Mouse (Mus musculus) limb, embryonic 10.5 days (tissue): Measurements from ENCODE around the gene Srms. TPM values are rescaled to one million over a fixed set of nuclear protein-coding genes. Genes with fewer than 3 reads are reported as not detected.

Experiments used
- DNase-seq: peaks from one replicate; pipeline ENCODE4 v3.0.0-alpha.2; 2017; ENCODE audit warnings: low spot score
- H3K27ac ChIP-seq: fragments of 300-500 bp; sonication (generic); 2 replicates; pipeline ENCODE4 v1.5.1; 2016; ENCODE audit warnings: mild to moderate bottlenecking
- H3K27me3 ChIP-seq: fragments of 300-500 bp; sonication (generic); 2 replicates; pipeline ENCODE4 v1.6.1; 2016; ENCODE audit warnings: low read depth, mild to moderate bottlenecking; ENCODE audit not compliant: poor library complexity, severe bottlenecking
- H3K36me3 ChIP-seq: fragments of 300-500 bp; sonication (generic); 2 replicates; pipeline ENCODE4 v1.6.1; 2016; ENCODE audit warnings: mild to moderate bottlenecking, moderate library complexity
- H3K4me1 ChIP-seq: fragments of 300-500 bp; sonication (generic); 2 replicates; pipeline ENCODE4 v1.6.1; 2016
- H3K4me3 ChIP-seq: fragments of 300-500 bp; sonication (generic); 2 replicates; pipeline ENCODE4 v1.5.1; 2016; ENCODE audit warnings: mild to moderate bottlenecking, moderate library complexity
- H3K9me3 ChIP-seq: fragments of 300-500 bp; sonication (generic); replicated peaks from 2 replicates; pipeline ENCODE4 v1.6.1; 2016; ENCODE audit warnings: mild to moderate bottlenecking
- WGBS: fragments of 180-500 bp; shearing (Covaris S2); methylation state at CpG from one replicate; pipeline ENCODE4 v1.1.7; 2016; 5-methylcytosine and 5-hydroxymethylcytosine counted together
- polyA plus RNA-seq: library from polyadenylated mRNA; unstranded; fragments of >200 nt; fragmentation: Nextera tagmentation; extraction: Ambion mirVana; gene quantifications from 2 replicates; pipeline ENCODE4 v1.2.1, GENCODE M21; 2016

Gene Srms
- polyA plus RNA-seq, 1 experiment from 2014 or later: 1.6 TPM

DNA sequence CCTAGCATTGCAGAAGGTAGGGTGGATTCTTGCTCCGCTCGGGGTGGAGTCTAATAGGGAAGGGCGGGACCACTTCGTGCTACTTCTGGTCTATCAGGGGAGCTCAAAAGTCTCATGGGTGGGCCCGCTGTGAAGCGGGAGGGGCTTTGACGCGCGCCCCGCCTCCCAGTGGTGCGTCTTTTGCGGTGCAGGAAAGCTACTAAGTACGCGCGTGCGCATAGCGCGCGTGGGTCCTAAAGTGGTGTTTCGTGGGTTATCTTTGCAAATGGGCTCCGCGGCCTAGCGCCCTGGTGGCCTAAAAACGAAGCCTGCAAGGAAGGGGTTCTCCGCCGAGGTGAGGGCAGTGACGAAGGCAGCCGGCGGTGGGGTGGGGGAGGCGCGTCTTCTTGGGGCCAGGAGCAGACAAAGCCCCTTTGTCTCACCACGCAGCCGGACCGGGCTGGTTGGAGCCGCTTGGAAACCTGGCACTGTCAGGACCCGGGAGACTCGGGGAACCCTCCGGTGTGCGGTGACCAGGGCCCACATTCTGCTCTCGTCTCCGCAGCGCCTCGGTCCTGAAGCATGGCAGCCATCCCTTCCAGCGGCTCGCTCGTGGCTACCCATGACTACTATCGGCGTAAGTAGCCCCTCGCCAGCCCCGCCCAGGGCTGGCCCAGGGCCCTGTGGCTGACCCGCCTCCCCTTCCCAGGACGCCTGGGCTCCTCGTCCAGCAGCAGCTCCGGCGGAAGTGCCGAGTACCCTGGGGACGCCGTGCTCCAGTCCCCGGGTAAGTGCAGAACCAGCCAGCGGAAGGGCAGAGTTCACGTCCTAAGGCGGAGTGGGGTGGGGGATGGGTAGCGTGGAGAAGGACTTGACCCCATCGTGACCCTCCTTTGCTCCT lies 25.6 kb downstream of the Srms start, which contains the start of gene Ppdpf:
Gene Ppdpf, plus strand, starts transcription at position 127 of the 880 bp plus-strand sequence.
- DNase-seq: peak; percentile 90
- Histone ChIP-seq H3K4me1 (peaks cover 16% of the 10 kb centered on the region), H3K9me3 (no peaks in the 10 kb centered on the region), H3K4me3 (peak within 1 kb of the TSS; percentile 68), H3K27ac (peak within 1 kb of the TSS; percentile 98), H3K27me3 (no peaks in the 10 kb centered on the region), H3K36me3 (peaks cover 15% of the 10 kb centered on the region)
- under 1% methylated on average over 64 of the region's 64 CpGs for WGBS

- Histone ChIP-seq H3K27ac (peak overlapping the region; percentile 98), H3K4me1 (peaks cover 16% of the 10 kb centered on the region), H3K36me3 (peaks cover 15% of the 10 kb centered on the region), H3K4me3 (peak overlapping the region; percentile 68), H3K27me3 (no peaks in the 10 kb centered on the region), H3K9me3 (no peaks in the 10 kb centered on the region)
- under 1% methylated on average over 14 of the region's 14 CpGs for WGBS
- DNase-seq: peak; percentile 86
Measured at GRCm38 (mm10) chr2:181186635-181187034, 26.4 kb downstream of the Srms start.

GRCm38 (mm10) chr2:181180898-181181297 lies 32.1 kb downstream of the Srms start:
- Histone ChIP-seq H3K27me3 (no peaks in the 10 kb centered on the region), H3K9me3 (no peaks in the 10 kb centered on the region), H3K27ac (no peak overlapping the region), H3K36me3 (no peaks in the 10 kb centered on the region), H3K4me1 (no peaks in the 10 kb centered on the region), H3K4me3 (no peak overlapping the region)
- WGBS: 79% methylated on average over 6 of the region's 6 CpGs
- no peak for DNase-seq

DNA sequence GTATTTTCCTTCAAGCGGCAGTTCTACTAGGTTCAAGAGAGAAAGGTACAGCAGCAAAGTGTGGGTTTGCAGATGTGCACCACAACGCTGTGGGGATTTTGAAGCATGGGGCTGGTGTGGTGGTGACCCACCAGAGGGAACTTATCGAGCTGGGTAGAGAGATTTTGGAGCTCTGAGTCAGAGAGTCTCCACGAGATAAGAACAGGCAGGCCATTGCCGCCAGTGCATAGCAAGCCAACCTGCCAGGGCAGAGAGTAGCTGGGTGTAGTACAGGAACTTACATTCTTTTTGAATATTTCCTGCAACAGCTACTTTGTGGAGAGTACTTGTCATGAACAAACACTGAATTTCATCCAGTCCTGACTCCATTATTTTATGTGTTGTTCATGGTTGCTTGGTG lies 34.5 kb downstream of the Srms start:
- no peak for DNase-seq
- WGBS: 88% methylated on average over 5 of the region's 5 CpGs
- no peaks in the 10 kb centered on the region for H3K36me3 ChIP-seq
- H3K4me3 ChIP-seq: no peak overlapping the region
- H3K27ac ChIP-seq: no peak overlapping the region
- H3K9me3 ChIP-seq: no peaks in the 10 kb centered on the region
- no peaks in the 10 kb centered on the region for H3K27me3 ChIP-seq
- H3K4me1 ChIP-seq: no peaks in the 10 kb centered on the region

- no peak overlapping the region for H3K27ac ChIP-seq
- no peak overlapping the region for H3K4me3 ChIP-seq
- no peaks in the 10 kb centered on the region for H3K4me1 ChIP-seq
- H3K9me3 ChIP-seq: no peaks in the 10 kb centered on the region
- DNase-seq: no peak
- WGBS: 81% methylated on average over 3 of the region's 3 CpGs
- no peaks in the 10 kb centered on the region for H3K27me3 ChIP-seq
- H3K36me3 ChIP-seq: no peaks in the 10 kb centered on the region
Measured at GRCm38 (mm10) chr2:181178015-181178414, 35.0 kb downstream of the Srms start.

GRCm38 (mm10) chr2:181174646-181175045 lies 38.3 kb downstream of the Srms start:
- Histone ChIP-seq H3K27me3 (no peaks in the 10 kb centered on the region), H3K4me3 (no peak overlapping the region), H3K4me1 (no peaks in the 10 kb centered on the region), H3K36me3 (no peaks in the 10 kb centered on the region), H3K27ac (no peak overlapping the region), H3K9me3 (no peaks in the 10 kb centered on the region)
- WGBS: 86% methylated on average over 3 of the region's 3 CpGs
- DNase-seq: no peak

GRCm38 (mm10) chr2:181166469-181166868 lies 46.5 kb downstream of the Srms start:
- H3K4me1 ChIP-seq: no peaks in the 10 kb centered on the region
- DNase-seq: no peak
- WGBS: 97% methylated on average over 5 of the region's 5 CpGs
- H3K27me3 ChIP-seq: peaks cover 9% of the 10 kb centered on the region; the same call in 1 of the 2 replicates
- H3K27ac ChIP-seq: no peak overlapping the region
- H3K9me3 ChIP-seq: no peaks in the 10 kb centered on the region
- no peaks in the 10 kb centered on the region for H3K36me3 ChIP-seq
- H3K4me3 ChIP-seq: no peak overlapping the region

- H3K9me3 ChIP-seq: no peaks in the 10 kb centered on the region
- no peak overlapping the region for H3K27ac ChIP-seq
- WGBS: 83% methylated on average over 4 of the region's 4 CpGs
- peaks cover 49% of the 10 kb centered on the region for H3K27me3 ChIP-seq
- DNase-seq: no peak
- peaks cover 18% of the 10 kb centered on the region for H3K4me1 ChIP-seq
- no peaks in the 10 kb centered on the region for H3K36me3 ChIP-seq
- H3K4me3 ChIP-seq: no peak overlapping the region
Measured at GRCm38 (mm10) chr2:181160821-181161220, 52.2 kb downstream of the Srms start.

GRCm38 (mm10) chr2:181159771-181160170 lies 53.2 kb downstream of the Srms start:
- Histone ChIP-seq H3K36me3 (no peaks in the 10 kb centered on the region), H3K9me3 (no peaks in the 10 kb centered on the region), H3K27me3 (peaks cover 53% of the 10 kb centered on the region), H3K27ac (no peak overlapping the region), H3K4me3 (no peak overlapping the region), H3K4me1 (peaks cover 18% of the 10 kb centered on the region)
- no peak for DNase-seq
- WGBS: 4% methylated on average over 2 of the region's 2 CpGs

DNA sequence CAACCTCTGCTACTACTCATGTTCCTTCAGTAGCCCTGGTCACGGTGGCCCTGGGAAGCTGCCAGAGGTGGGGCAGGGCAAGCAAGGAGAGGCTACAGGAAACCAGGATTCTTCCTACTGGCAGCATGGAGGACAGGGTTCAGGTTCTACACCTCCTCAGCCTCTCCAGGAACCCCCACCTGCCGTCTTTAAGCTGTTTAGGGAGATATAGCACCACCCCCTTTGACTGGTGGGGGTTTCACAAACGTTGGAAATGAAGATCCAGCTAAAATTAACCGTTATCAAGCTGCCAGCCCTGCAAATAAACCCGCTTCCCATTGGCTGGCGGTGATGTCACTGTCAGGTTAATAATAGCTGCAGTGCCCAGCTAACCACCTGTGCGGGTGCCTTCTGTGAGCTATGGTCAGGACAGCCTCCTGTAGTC lies 53.9 kb downstream of the Srms start:
- peaks cover 18% of the 10 kb centered on the region for H3K4me1 ChIP-seq
- 60% methylated on average over 7 of the region's 7 CpGs for WGBS
- no peaks in the 10 kb centered on the region for H3K9me3 ChIP-seq
- no peak for DNase-seq
- H3K4me3 ChIP-seq: no peak overlapping the region
- H3K27ac ChIP-seq: no peak overlapping the region
- H3K27me3 ChIP-seq: peaks cover 59% of the 10 kb centered on the region
- no peaks in the 10 kb centered on the region for H3K36me3 ChIP-seq

DNA sequence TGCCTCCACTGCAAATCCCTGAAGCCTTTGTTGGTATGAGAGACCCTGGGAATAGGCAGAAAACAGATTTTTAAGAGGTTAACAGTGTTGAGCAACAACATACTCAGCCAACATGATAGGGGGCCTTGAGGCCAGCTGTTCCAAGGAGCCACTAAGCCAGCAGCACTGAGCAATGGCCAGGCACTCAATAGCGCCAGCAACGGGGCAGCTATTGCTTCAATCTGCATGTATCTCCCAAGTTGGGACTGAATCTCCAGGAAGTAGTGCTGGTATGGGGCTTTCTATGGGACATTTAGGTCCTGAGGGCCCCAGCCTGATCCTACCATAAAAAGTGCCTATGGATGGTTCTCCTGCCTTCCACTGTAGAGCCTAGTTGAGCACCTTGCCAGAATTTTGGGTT lies 54.5 kb downstream of the Srms start:
- H3K36me3 ChIP-seq: no peaks in the 10 kb centered on the region
- peaks cover 66% of the 10 kb centered on the region for H3K27me3 ChIP-seq
- no peak overlapping the region for H3K27ac ChIP-seq
- no peak for DNase-seq
- WGBS: 92% methylated on average over 2 of the region's 2 CpGs
- no peak overlapping the region for H3K4me3 ChIP-seq
- H3K4me1 ChIP-seq: peaks cover 18% of the 10 kb centered on the region
- no peaks in the 10 kb centered on the region for H3K9me3 ChIP-seq

DNA sequence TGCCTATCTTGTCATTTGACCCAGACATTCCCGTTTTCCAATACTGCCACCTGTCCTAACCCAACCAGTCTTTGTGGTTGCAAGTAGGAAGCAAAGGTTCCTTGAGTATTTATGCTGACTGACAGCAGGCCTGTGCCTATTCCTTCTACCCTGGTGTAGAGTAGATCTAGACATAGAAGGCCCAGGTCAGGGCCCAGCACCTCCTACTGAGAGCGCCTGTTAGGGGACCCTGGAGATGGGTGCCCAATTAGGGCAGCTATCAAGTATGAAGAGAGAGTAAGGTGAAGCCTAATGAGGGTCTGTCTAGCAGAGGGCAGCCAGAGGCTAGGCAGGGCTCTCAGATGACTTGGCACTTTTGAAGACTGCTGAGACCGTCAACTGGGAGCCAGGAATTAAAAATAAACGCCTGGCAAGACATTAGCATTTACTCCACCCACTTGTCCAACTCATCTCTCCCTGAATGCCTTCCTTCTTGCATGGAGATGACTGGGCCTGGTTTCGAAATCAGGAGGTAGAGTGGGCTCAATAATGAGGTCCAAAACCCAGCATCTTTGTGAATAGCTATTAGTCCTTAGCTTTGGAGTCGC lies 55.2 kb downstream of the Srms start:
- no peak overlapping the region for H3K27ac ChIP-seq
- WGBS: 78% methylated on average over 6 of the region's 6 CpGs
- peaks cover 18% of the 10 kb centered on the region for H3K4me1 ChIP-seq
- no peak overlapping the region for H3K4me3 ChIP-seq
- no peaks in the 10 kb centered on the region for H3K36me3 ChIP-seq
- no peaks in the 10 kb centered on the region for H3K9me3 ChIP-seq
- peaks cover 72% of the 10 kb centered on the region for H3K27me3 ChIP-seq
- no peak for DNase-seq

DNA sequence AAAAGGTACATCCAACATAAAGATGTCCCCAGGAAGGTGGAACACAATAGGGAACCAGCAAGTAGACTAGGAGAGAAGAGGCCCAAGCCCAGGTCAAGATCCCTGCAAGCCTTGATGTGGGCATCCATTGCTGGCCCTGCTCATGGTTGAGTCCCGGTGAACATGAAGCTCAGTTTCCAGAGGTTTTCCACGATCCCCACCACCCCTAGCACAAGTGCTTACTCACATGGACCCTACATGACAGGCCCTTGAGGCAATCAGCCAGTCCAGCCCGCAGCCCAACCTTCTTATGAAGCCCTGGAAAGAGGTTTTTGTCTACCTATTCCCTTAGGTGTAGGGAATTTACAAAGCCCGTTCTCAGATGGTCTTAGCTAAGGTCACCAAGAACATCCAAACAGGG lies 55.8 kb downstream of the Srms start:
- Histone ChIP-seq H3K4me1 (peaks cover 18% of the 10 kb centered on the region), H3K9me3 (no peaks in the 10 kb centered on the region), H3K27ac (no peak overlapping the region), H3K4me3 (0 out of 2 replicates have a peak overlapping the region, but pooled peaks have one; percentile 42), H3K36me3 (no peaks in the 10 kb centered on the region), H3K27me3 (peaks cover 75% of the 10 kb centered on the region)
- DNase-seq: no peak
- WGBS: 78% methylated on average over 4 of the region's 4 CpGs
